Mouse (Mus musculus) midbrain, embryonic 15.5 days (tissue): Measurements from ENCODE around the gene Btf3l4. TPM values are rescaled to one million over a fixed set of nuclear protein-coding genes. Genes with fewer than 3 reads are reported as not detected.
A peak's percentile ranks its signal among the peaks of the same experiment; 100 is the strongest.

ENCODE experiments used
- ATAC-seq: fragments of 200-750 bp; cut with Nextera tagmentation; replicated peaks from 2 replicates; pipeline ENCODE4 v1.8.0; 2017; ENCODE audit warnings: moderate TSS enrichment
- H3K27ac ChIP-seq: fragments of 300-500 bp; sonication (generic); 2 replicates; pipeline ENCODE4 v1.5.1; 2015; ENCODE audit warnings: mild to moderate bottlenecking, inconsistent platforms
- H3K27me3 ChIP-seq: fragments of 300-500 bp; sonication (generic); replicated peaks from 2 replicates; pipeline ENCODE4 v1.6.1; 2015; ENCODE audit warnings: inconsistent platforms
- H3K36me3 ChIP-seq: fragments of 300-500 bp; sonication (generic); replicated peaks from 2 replicates; pipeline ENCODE4 v1.6.1; 2015; ENCODE audit warnings: inconsistent platforms
- H3K4me1 ChIP-seq: fragments of 300-500 bp; sonication (generic); 2 replicates; pipeline ENCODE4 v1.6.1; 2015; ENCODE audit warnings: inconsistent platforms
- H3K4me2 ChIP-seq: fragments of 300-500 bp; sonication (generic); 2 replicates; pipeline ENCODE4 v1.6.1; 2015; ENCODE audit warnings: inconsistent platforms, mild to moderate bottlenecking, moderate library complexity
- H3K4me3 ChIP-seq: fragments of 300-500 bp; sonication (generic); 2 replicates; pipeline ENCODE4 v1.5.1; 2015; ENCODE audit warnings: mild to moderate bottlenecking, inconsistent platforms
- H3K9ac ChIP-seq: fragments of 300-500 bp; sonication (generic); 2 replicates; pipeline ENCODE4 v1.6.1; 2015; ENCODE audit warnings: mild to moderate bottlenecking, inconsistent platforms
- H3K9me3 ChIP-seq: fragments of 300-500 bp; sonication (generic); 2 replicates; pipeline ENCODE4 v1.6.1; 2016; ENCODE audit warnings: inconsistent platforms
- WGBS: fragments of 180-500 bp; shearing (Covaris S2); methylation state at CpG from one replicate; pipeline ENCODE4 v1.1.7; 2015; ENCODE audit warnings: mixed read lengths; 5-methylcytosine and 5-hydroxymethylcytosine counted together
- polyA plus RNA-seq: library from polyadenylated mRNA; unstranded; fragments of >200 nt; fragmentation: Nextera tagmentation; extraction: Ambion mirVana; gene quantifications from 2 replicates; pipeline ENCODE4 v1.2.1, GENCODE M21; 2015

Gene Btf3l4
- polyA plus RNA-seq, 1 experiment from 2014 or later: 179 TPM

GRCm38 (mm10) chr4:108803535-108803934 is 29.9 kb downstream of the Btf3l4 start:
- H3K4me2 ChIP-seq: no peak overlapping the region
- no peak overlapping the region for H3K27ac ChIP-seq
- no peaks in the 10 kb centered on the region for H3K27me3 ChIP-seq
- ATAC-seq: no peak
- 77% methylated on average over 2 of the region's 2 CpGs for WGBS
- no peaks in the 10 kb centered on the region for H3K4me1 ChIP-seq
- H3K4me3 ChIP-seq: no peak overlapping the region
- no peak overlapping the region for H3K9ac ChIP-seq
- H3K9me3 ChIP-seq: no peaks in the 10 kb centered on the region
- H3K36me3 ChIP-seq: no peaks in the 10 kb centered on the region

- Histone ChIP-seq H3K36me3 (no peaks in the 10 kb centered on the region), H3K4me2 (no peak overlapping the region), H3K27ac (no peak overlapping the region), H3K4me1 (no peaks in the 10 kb centered on the region), H3K4me3 (no peak overlapping the region), H3K9me3 (no peaks in the 10 kb centered on the region), H3K27me3 (no peaks in the 10 kb centered on the region), H3K9ac (no peak overlapping the region)
- ATAC-seq: no peak
- 54% methylated on average over 2 of the region's 2 CpGs for WGBS
Observed at GRCm38 (mm10) chr4:108798083-108798830, 35.2 kb downstream of the Btf3l4 start.

- 69% methylated on average over 4 of the region's 4 CpGs for WGBS
- no peaks in the 10 kb centered on the region for H3K27me3 ChIP-seq
- no peak overlapping the region for H3K4me3 ChIP-seq
- H3K27ac ChIP-seq: no peak overlapping the region
- H3K9me3 ChIP-seq: no peaks in the 10 kb centered on the region
- ATAC-seq: no peak
- H3K36me3 ChIP-seq: no peaks in the 10 kb centered on the region
- no peak overlapping the region for H3K9ac ChIP-seq
- no peak overlapping the region for H3K4me2 ChIP-seq
- H3K4me1 ChIP-seq: no peaks in the 10 kb centered on the region
Observed at GRCm38 (mm10) chr4:108796701-108797100, 36.7 kb downstream of the Btf3l4 start.

GRCm38 (mm10) chr4:108793941-108794340 is 39.5 kb downstream of the Btf3l4 start:
- 49% methylated on average over 1 of the region's 1 CpGs for WGBS
- Histone ChIP-seq H3K9ac (no peak overlapping the region), H3K4me3 (no peak overlapping the region), H3K27ac (no peak overlapping the region), H3K36me3 (no peaks in the 10 kb centered on the region), H3K4me2 (no peak overlapping the region), H3K9me3 (no peaks in the 10 kb centered on the region), H3K27me3 (no peaks in the 10 kb centered on the region), H3K4me1 (no peaks in the 10 kb centered on the region)
- no peak for ATAC-seq

- 69% methylated on average over 1 of the region's 1 CpGs for WGBS
- no peak for ATAC-seq
- no peaks in the 10 kb centered on the region for H3K27me3 ChIP-seq
- no peaks in the 10 kb centered on the region for H3K4me1 ChIP-seq
- no peak overlapping the region for H3K4me3 ChIP-seq
- no peaks in the 10 kb centered on the region for H3K9me3 ChIP-seq
- H3K9ac ChIP-seq: no peak overlapping the region
- no peaks in the 10 kb centered on the region for H3K36me3 ChIP-seq
- no peak overlapping the region for H3K27ac ChIP-seq
- H3K4me2 ChIP-seq: no peak overlapping the region
Observed at GRCm38 (mm10) chr4:108790507-108790906, 42.9 kb downstream of the Btf3l4 start.

- no peak for ATAC-seq
- Histone ChIP-seq H3K27me3 (no peaks in the 10 kb centered on the region), H3K9ac (no peak overlapping the region), H3K4me2 (no peak overlapping the region), H3K27ac (no peak overlapping the region), H3K9me3 (no peaks in the 10 kb centered on the region), H3K36me3 (no peaks in the 10 kb centered on the region), H3K4me1 (no peaks in the 10 kb centered on the region), H3K4me3 (no peak overlapping the region)
- WGBS: 81% methylated on average over 6 of the region's 6 CpGs
Observed at GRCm38 (mm10) chr4:108789258-108789936, 44.0 kb downstream of the Btf3l4 start.

- H3K9ac ChIP-seq: no peak overlapping the region
- no peak overlapping the region for H3K4me2 ChIP-seq
- ATAC-seq: no peak
- no peak overlapping the region for H3K4me3 ChIP-seq
- H3K9me3 ChIP-seq: no peaks in the 10 kb centered on the region
- no peaks in the 10 kb centered on the region for H3K36me3 ChIP-seq
- H3K27me3 ChIP-seq: no peaks in the 10 kb centered on the region
- H3K4me1 ChIP-seq: peaks cover 5% of the 10 kb centered on the region
- no peak overlapping the region for H3K27ac ChIP-seq
- WGBS: 39% methylated on average over 8 of the region's 8 CpGs
Observed at GRCm38 (mm10) chr4:108782421-108783085, 50.9 kb downstream of the Btf3l4 start.

- Histone ChIP-seq H3K4me2 (peak overlapping the region; percentile 58; the same call in 1 of the 2 replicates), H3K27ac (no peak overlapping the region), H3K27me3 (no peaks in the 10 kb centered on the region), H3K4me3 (peak overlapping the region; percentile 80), H3K9me3 (no peaks in the 10 kb centered on the region), H3K4me1 (peaks cover 5% of the 10 kb centered on the region), H3K9ac (no peak overlapping the region), H3K36me3 (no peaks in the 10 kb centered on the region)
- no peak for ATAC-seq
- WGBS: 49% methylated on average over 3 of the region's 3 CpGs
Observed at GRCm38 (mm10) chr4:108781596-108781995, 51.8 kb downstream of the Btf3l4 start.

- WGBS: 0% methylated on average over 18 of the region's 20 CpGs
- no peaks in the 10 kb centered on the region for H3K36me3 ChIP-seq
- peak overlapping the region; percentile 96 for H3K27ac ChIP-seq
- H3K4me1 ChIP-seq: peaks cover 5% of the 10 kb centered on the region
- H3K4me3 ChIP-seq: peak overlapping the region; percentile 80
- peak overlapping the region; percentile 58 for H3K4me2 ChIP-seq
- H3K9ac ChIP-seq: peak overlapping the region; percentile 94
- H3K27me3 ChIP-seq: no peaks in the 10 kb centered on the region
- H3K9me3 ChIP-seq: no peaks in the 10 kb centered on the region
- no peak for ATAC-seq
Observed at GRCm38 (mm10) chr4:108780864-108781205, 52.6 kb downstream of the Btf3l4 start.

- 0% methylated on average over 93 of the region's 111 CpGs for WGBS
- Histone ChIP-seq H3K4me3 (peak within 1 kb of the TSS; percentile 80), H3K4me2 (peak within 1 kb of the TSS; percentile 58), H3K9ac (peak within 1 kb of the TSS; percentile 94), H3K27ac (peak within 1 kb of the TSS; percentile 96), H3K4me1 (peaks cover 5% of the 10 kb centered on the region), H3K9me3 (no peaks in the 10 kb centered on the region), H3K27me3 (no peaks in the 10 kb centered on the region), H3K36me3 (no peaks in the 10 kb centered on the region)
- peak; percentile 93 for ATAC-seq
Observed at GRCm38 (mm10) chr4:108780057-108780863, 53.2 kb downstream of the Btf3l4 start, which contains the start of gene Zfyve9. TSS of gene Zfyve9 (minus strand) at chr4:108780798.

GRCm38 (mm10) chr4:108779763-108780056 is 53.7 kb downstream of the Btf3l4 start:
- WGBS: 0% methylated on average over 7 of the region's 7 CpGs
- ATAC-seq: no peak

GRCm38 (mm10) chr4:108768527-108768926 is 64.9 kb downstream of the Btf3l4 start:
- Histone ChIP-seq H3K36me3 (no peaks in the 10 kb centered on the region), H3K4me2 (no peak overlapping the region), H3K4me1 (no peaks in the 10 kb centered on the region), H3K9ac (no peak overlapping the region), H3K9me3 (no peaks in the 10 kb centered on the region), H3K27me3 (no peaks in the 10 kb centered on the region), H3K27ac (no peak overlapping the region), H3K4me3 (no peak overlapping the region)
- ATAC-seq: no peak

More at GRCm38 (mm10) chr4:108779763-108780056, 53.7 kb downstream of the Btf3l4 start:
- Histone ChIP-seq H3K4me3 (peak overlapping the region; percentile 80), H3K27ac (peak overlapping the region; percentile 96), H3K9me3 (no peaks in the 10 kb centered on the region), H3K36me3 (no peaks in the 10 kb centered on the region), H3K27me3 (no peaks in the 10 kb centered on the region), H3K9ac (peak overlapping the region; percentile 94), H3K4me1 (peaks cover 5% of the 10 kb centered on the region), H3K4me2 (peak overlapping the region; percentile 58)
